Mouse (Mus musculus): ENCODE data around the gene Ankrd1. TPM values are rescaled to one million over a fixed set of nuclear protein-coding genes. Genes with fewer than 3 reads are reported as not detected.
A peak's percentile ranks its signal among the peaks of the same experiment; 100 is the strongest.

The Ankrd1 gene
- 557 and 776 TPM in 2 replicates for total RNA-seq (2014; rRNA removed; ENCODE audit: low replicate concordance)
- polyA plus RNA-seq (2015; fragmentation: Nextera tagmentation; extraction: Ambion mirVana), result 491 and 665 TPM in 2 replicates

DNA sequence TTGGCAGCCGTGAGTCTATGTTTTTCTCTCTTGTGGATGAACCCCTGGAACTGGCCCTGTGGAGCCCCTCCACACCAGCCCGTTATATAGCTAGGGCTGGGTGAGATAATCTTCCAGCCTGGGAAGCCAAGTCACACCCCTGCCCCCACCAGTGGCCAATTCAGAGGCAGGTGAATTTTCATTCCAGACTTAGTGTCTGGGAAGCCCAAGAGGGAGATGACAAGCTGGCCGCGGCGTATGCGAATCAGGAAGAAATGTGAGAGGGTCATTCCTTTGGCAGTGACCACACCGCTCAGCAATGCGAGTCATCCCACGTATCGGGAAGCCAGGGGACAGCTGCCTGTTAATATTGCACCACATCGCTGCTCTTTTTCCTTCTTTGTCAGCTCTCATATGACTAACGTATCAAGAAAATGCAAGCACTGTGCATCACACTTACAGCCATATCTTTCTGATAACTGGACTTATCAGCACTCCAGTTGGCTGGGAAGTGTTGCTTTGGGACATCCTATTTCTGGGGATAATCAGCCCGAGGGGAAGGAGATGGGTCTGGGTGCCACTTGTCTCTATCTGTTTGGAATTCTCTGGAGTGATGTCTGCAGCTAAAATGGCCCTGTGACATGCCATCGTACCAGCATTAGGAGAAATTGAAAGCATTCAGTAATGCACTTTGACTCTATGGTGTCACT lies at the start of gene Ankrd1:
Gene Ankrd1 (minus strand): TSS at position 317 of the 689 bp plus-strand sequence.
- H3K27ac ChIP-seq (ENCODE audit: low read depth), result peak within 1 kb of the TSS; percentile 97
- H3K9ac ChIP-seq (replicated peaks; ENCODE audit: low read depth, low read length), result peak within 1 kb of the TSS; percentile 69
- H3K9me3 ChIP-seq (replicated peaks; ENCODE audit: control insufficient read depth, low read length), result peaks cover 20% of the 10 kb centered on the region
- DNase-seq (ENCODE audit: low spot score), result peak; percentile 84
- peak; percentile 88 for ATAC-seq (ENCODE audit: insufficient read depth, low read depth)
- 6% methylated on average over 14 of the region's 14 CpGs for WGBS
- peaks cover 9% of the 10 kb centered on the region; the same call in 1 of the 2 replicates for H3K4me1 ChIP-seq (ENCODE audit: control insufficient read depth, insufficient read depth)
- TF ChIP-seq EP300 (IDR thresholded peaks at IDR 0.05; ENCODE audit: low read depth) (peak; percentile 92), CTCF (IDR thresholded peaks at IDR 0.05; ENCODE audit: low read depth) (no peak)
- peak within 1 kb of the TSS; percentile 55 for H3K4me3 ChIP-seq (ENCODE audit: low read depth, low read length)
- no peaks in the 10 kb centered on the region for H3K27me3 ChIP-seq (ENCODE audit: control insufficient read depth, insufficient read depth, low read length)
- H3K4me2 ChIP-seq (ENCODE audit: low read depth, low read length), result peak within 1 kb of the TSS; percentile 69
- H3K36me3 ChIP-seq (replicated peaks; ENCODE audit: control insufficient read depth, insufficient read depth, low read length), result peaks cover 10% of the 10 kb centered on the region; the same call in 1 of the 2 replicates

DNA sequence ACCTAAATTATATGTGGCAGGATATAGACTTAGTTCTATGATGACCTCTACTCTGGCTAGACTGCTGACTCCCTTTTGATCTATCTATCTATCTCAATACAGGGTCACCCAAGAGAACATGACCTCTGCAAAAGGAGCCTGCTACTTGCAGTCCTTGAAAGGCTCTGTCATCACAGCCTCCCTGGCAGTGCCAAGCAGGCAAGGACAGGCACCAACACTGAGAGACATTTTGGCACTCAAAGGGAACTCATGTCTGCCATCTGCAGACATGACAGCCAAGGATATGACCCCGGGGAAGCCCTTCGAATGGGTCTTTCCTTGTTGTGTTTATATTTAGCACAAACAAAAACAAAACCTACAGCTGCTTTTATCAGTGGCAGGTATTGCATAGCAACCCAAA lies 49.2 kb upstream of the Ankrd1 start:
- no peak overlapping the region for H3K4me3 ChIP-seq (ENCODE audit: low read depth, low read length)
- no peak overlapping the region for H3K4me2 ChIP-seq (ENCODE audit: low read depth, low read length)
- peaks cover 36% of the 10 kb centered on the region for H3K4me1 ChIP-seq (ENCODE audit: control insufficient read depth, insufficient read depth)
- DNase-seq (ENCODE audit: low spot score) (peak; percentile 27), ATAC-seq (ENCODE audit: insufficient read depth, low read depth) (no peak)
- WGBS, result 28% methylated on average over 2 of the region's 2 CpGs
- peak overlapping the region; percentile 89 for H3K27ac ChIP-seq (ENCODE audit: low read depth)
- no peaks in the 10 kb centered on the region for H3K27me3 ChIP-seq (ENCODE audit: control insufficient read depth, insufficient read depth, low read length)
- TF ChIP-seq CTCF (IDR thresholded peaks at IDR 0.05; ENCODE audit: low read depth), result no peak
- TF ChIP-seq EP300 (IDR thresholded peaks at IDR 0.05; ENCODE audit: low read depth), result no peak
- no peaks in the 10 kb centered on the region for H3K36me3 ChIP-seq (replicated peaks; ENCODE audit: control insufficient read depth, insufficient read depth, low read length)
- H3K9me3 ChIP-seq (replicated peaks; ENCODE audit: control insufficient read depth, low read length), result 0 out of 2 replicates have a peak, but pooled peaks cover 9% of the 10 kb centered on the region
- H3K9ac ChIP-seq (replicated peaks; ENCODE audit: low read depth, low read length), result no peak overlapping the region

DNA sequence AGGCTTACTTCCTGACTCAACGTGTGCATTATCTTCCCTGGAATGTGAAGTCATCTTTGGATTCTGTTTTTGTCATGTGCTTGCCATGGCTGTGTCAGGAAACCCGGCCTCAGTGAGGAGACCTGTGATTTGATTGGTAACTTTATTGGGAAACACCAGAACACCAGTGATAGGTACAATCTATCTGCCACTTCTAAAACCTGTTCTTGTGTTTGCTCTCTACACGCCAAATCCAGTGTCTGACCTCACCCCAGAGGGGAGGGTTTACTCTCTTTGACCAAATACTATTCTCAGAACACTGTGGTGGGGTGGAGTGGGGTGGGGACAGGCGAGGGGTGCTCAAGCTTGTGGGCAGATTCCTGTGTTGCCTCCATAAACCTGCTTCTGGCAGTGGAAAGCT lies 48.2 kb upstream of the Ankrd1 start:
- no peak overlapping the region for H3K4me2 ChIP-seq (ENCODE audit: low read depth, low read length)
- H3K4me1 ChIP-seq (ENCODE audit: control insufficient read depth, insufficient read depth), result peaks cover 36% of the 10 kb centered on the region
- 27% methylated on average over 4 of the region's 4 CpGs for WGBS
- H3K4me3 ChIP-seq (ENCODE audit: low read depth, low read length), result no peak overlapping the region
- no peak overlapping the region for H3K9ac ChIP-seq (replicated peaks; ENCODE audit: low read depth, low read length)
- no peaks in the 10 kb centered on the region for H3K36me3 ChIP-seq (replicated peaks; ENCODE audit: control insufficient read depth, insufficient read depth, low read length)
- DNase-seq (ENCODE audit: low spot score), result peak; percentile 53
- ATAC-seq (ENCODE audit: insufficient read depth, low read depth), result peak; percentile 76
- TF ChIP-seq EP300 (IDR thresholded peaks at IDR 0.05; ENCODE audit: low read depth), result no peak
- no peak for TF ChIP-seq CTCF (IDR thresholded peaks at IDR 0.05; ENCODE audit: low read depth)
- H3K27me3 ChIP-seq (ENCODE audit: control insufficient read depth, insufficient read depth, low read length), result no peaks in the 10 kb centered on the region
- 0 out of 2 replicates have a peak, but pooled peaks cover 9% of the 10 kb centered on the region for H3K9me3 ChIP-seq (replicated peaks; ENCODE audit: control insufficient read depth, low read length)
- peak overlapping the region; percentile 89 for H3K27ac ChIP-seq (ENCODE audit: low read depth)

DNA sequence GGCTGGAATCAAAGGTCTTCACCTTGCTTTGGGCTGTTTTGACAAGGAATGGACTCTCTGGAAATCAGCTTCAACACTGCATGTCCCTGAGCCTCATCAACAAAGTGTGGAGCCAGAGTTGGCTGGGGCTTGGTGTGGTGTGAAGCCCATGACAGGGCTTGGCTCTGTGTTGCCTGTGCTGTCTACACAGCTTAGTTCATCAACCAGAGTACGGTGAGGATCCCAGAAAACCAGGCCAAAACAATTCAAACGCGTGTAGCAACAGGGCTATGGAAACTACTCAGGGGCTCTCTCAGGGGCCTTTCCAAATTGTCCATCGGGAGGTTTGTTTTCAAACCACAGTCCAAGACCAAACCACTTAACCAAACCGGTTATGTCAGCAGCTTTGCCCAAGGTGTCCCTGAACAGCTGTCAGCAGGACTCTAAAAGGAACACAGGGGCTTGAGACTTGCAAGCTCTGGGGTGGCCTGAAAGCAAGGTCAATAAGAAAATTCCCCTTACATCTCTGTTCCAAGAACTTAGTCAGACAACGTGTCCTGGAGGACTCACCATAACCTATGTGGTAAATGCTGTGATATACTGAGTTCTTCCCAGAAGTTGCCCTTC lies 47.5 kb upstream of the Ankrd1 start:
- TF ChIP-seq EP300 (IDR thresholded peaks at IDR 0.05; ENCODE audit: low read depth) (no peak), CTCF (IDR thresholded peaks at IDR 0.05; ENCODE audit: low read depth) (no peak)
- Histone ChIP-seq H3K9me3 (replicated peaks; ENCODE audit: control insufficient read depth, low read length) (0 out of 2 replicates have a peak, but pooled peaks cover 9% of the 10 kb centered on the region), H3K36me3 (replicated peaks; ENCODE audit: control insufficient read depth, insufficient read depth, low read length) (no peaks in the 10 kb centered on the region), H3K9ac (replicated peaks; ENCODE audit: low read depth, low read length) (no peak overlapping the region), H3K4me3 (ENCODE audit: low read depth, low read length) (no peak overlapping the region), H3K4me1 (ENCODE audit: control insufficient read depth, insufficient read depth) (peaks cover 36% of the 10 kb centered on the region), H3K27ac (ENCODE audit: low read depth) (peak overlapping the region; percentile 89), H3K27me3 (ENCODE audit: control insufficient read depth, insufficient read depth, low read length) (no peaks in the 10 kb centered on the region), H3K4me2 (ENCODE audit: low read depth, low read length) (no peak overlapping the region)
- ATAC-seq (ENCODE audit: insufficient read depth, low read depth), result peak; percentile 80
- WGBS, result 26% methylated on average over 6 of the region's 6 CpGs
- DNase-seq (ENCODE audit: low spot score), result peak; percentile 69

DNA sequence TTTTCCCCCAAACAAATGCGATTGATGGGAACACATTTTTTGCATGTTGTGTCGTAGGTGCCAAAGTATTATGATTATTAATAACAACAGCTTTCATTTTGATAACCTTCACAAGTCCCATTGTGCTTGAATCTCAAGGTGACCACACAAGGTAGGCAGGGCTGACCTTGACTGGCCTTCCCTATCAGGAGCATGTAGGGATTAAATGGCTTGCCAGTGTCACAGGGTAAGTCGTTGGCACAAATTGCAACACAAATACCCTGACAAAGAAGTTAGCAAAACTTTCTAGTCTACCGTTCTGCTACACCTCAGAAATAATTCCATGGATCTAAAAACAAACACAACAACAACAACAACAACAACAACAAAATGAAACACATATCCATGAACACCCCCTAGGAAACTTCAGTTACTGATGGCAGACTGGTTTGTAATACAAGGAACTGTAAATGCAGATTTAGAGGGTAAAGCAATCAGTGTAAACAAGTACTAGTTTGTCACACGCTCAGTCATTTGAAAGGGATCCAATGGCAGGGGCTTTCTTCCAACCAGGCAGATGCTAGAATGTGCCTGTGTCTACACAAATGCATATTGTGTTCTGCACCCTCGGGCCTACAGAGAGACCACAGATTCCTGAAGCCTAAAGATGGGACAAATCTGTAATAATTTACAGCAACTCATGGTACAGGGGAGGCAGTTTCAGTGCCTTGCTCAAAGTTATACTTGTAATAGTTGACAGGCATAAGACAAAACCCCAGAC lies 46.7 kb upstream of the Ankrd1 start:
- H3K9me3 ChIP-seq (replicated peaks; ENCODE audit: control insufficient read depth, low read length), result 0 out of 2 replicates have a peak, but pooled peaks cover 8% of the 10 kb centered on the region
- WGBS, result 54% methylated on average over 6 of the region's 6 CpGs
- peak; percentile 14 for DNase-seq (ENCODE audit: low spot score)
- H3K4me1 ChIP-seq (ENCODE audit: control insufficient read depth, insufficient read depth), result peaks cover 36% of the 10 kb centered on the region
- no peaks in the 10 kb centered on the region for H3K36me3 ChIP-seq (replicated peaks; ENCODE audit: control insufficient read depth, insufficient read depth, low read length)
- ATAC-seq (ENCODE audit: insufficient read depth, low read depth), result no peak
- no peaks in the 10 kb centered on the region for H3K27me3 ChIP-seq (ENCODE audit: control insufficient read depth, insufficient read depth, low read length)
- H3K4me2 ChIP-seq (ENCODE audit: low read depth, low read length), result no peak overlapping the region
- no peak overlapping the region for H3K4me3 ChIP-seq (ENCODE audit: low read depth, low read length)
- no peak overlapping the region for H3K9ac ChIP-seq (replicated peaks; ENCODE audit: low read depth, low read length)
- TF ChIP-seq CTCF (IDR thresholded peaks at IDR 0.05; ENCODE audit: low read depth) (no peak), EP300 (IDR thresholded peaks at IDR 0.05; ENCODE audit: low read depth) (no peak)
- H3K27ac ChIP-seq (ENCODE audit: low read depth), result peak overlapping the region; percentile 89

Measured in heart, postnatal 0 days (tissue).